Mouse (Mus musculus) neural tube, embryonic 14.5 days (tissue): Measurements from ENCODE around the gene Hps1. TPM values are rescaled to one million over a fixed set of nuclear protein-coding genes. Genes with fewer than 3 reads are reported as not detected.
A peak's percentile ranks its signal among the peaks of the same experiment; 100 is the strongest.

Source experiments
- ATAC-seq: fragments of 200-750 bp; cut with Nextera tagmentation; 2 replicates; pipeline ENCODE4 v1.8.0; 2017; ENCODE audit warnings: low read depth, mild to moderate bottlenecking, moderate TSS enrichment, moderate library complexity
- H3K27ac ChIP-seq: fragments of 300-500 bp; sonication (generic); 2 replicates; pipeline ENCODE4 v1.5.1; 2014; ENCODE audit warnings: low read depth, mild to moderate bottlenecking, control low read depth, low read length, moderate library complexity, mixed read lengths
- H3K27me3 ChIP-seq: fragments of 300-500 bp; sonication (generic); 2 replicates; pipeline ENCODE4 v1.6.1; 2014; ENCODE audit warnings: low read length; ENCODE audit not compliant: control insufficient read depth, insufficient read depth
- H3K36me3 ChIP-seq: fragments of 300-500 bp; sonication (generic); 2 replicates; pipeline ENCODE4 v1.6.1; 2014; ENCODE audit warnings: low read length, mixed read lengths; ENCODE audit not compliant: control insufficient read depth, insufficient read depth
- H3K4me1 ChIP-seq: fragments of 300-500 bp; sonication (generic); 2 replicates; pipeline ENCODE4 v1.6.1; 2014; ENCODE audit warnings: low read length; ENCODE audit not compliant: control insufficient read depth, insufficient read depth
- H3K4me2 ChIP-seq: fragments of 300-500 bp; sonication (generic); 2 replicates; pipeline ENCODE4 v1.6.1; 2014; ENCODE audit warnings: mild to moderate bottlenecking, low read depth, low read length, control low read depth
- H3K4me3 ChIP-seq: fragments of 300-500 bp; sonication (generic); 2 replicates; pipeline ENCODE4 v1.5.1; 2014; ENCODE audit warnings: low read depth, low read length, control low read depth, mixed read lengths
- H3K9ac ChIP-seq: fragments of 300-500 bp; sonication (generic); replicated peaks from 2 replicates; pipeline ENCODE4 v1.6.1; 2014; ENCODE audit warnings: low read depth, mild to moderate bottlenecking, control low read depth, low read length, mixed read lengths
- H3K9me3 ChIP-seq: fragments of 300-500 bp; sonication (generic); 2 replicates; pipeline ENCODE4 v1.6.1; 2016; ENCODE audit warnings: low read length; ENCODE audit not compliant: control insufficient read depth
- WGBS: fragments of 180-500 bp; shearing (Covaris S2); extraction: QIAGEN DNeasy Blood & Tissue Kit; methylation state at CpG from one replicate; pipeline ENCODE4 v1.1.7; 2014; 5-methylcytosine and 5-hydroxymethylcytosine counted together
- polyA plus RNA-seq: library from polyadenylated mRNA; unstranded; fragments of >200 nt; fragmentation: Nextera tagmentation; extraction: Ambion mirVana; gene quantifications from 2 replicates; pipeline ENCODE4 v1.2.1, GENCODE M21; 2014

The Hps1 gene
- polyA plus RNA-seq, 1 experiment from 2014 or later: 10.3 TPM

DNA sequence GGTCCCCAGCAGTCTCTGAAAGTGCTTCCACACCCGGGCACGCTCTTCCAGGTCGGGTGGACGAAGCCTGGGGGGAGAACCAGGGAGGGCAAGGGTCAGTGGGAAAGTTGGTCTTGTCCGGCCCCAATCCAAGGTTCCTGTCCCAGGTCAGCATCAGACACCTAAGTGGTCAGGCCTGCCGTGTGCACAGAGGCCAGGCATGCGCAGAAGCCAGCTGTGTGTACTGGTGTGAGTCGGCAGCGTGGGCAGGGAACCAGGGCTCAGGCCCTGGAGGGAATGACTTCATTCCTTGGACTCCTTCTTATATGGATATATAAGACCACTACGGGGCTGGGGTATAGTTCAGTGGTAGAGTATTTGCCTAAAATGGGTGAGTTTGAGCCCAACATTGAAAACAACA lies 10.1 kb downstream of the Hps1 start:
- Histone ChIP-seq H3K4me1 (no peaks in the 10 kb centered on the region), H3K36me3 (no peaks in the 10 kb centered on the region), H3K27ac (no peak overlapping the region), H3K9me3 (no peaks in the 10 kb centered on the region), H3K27me3 (no peaks in the 10 kb centered on the region), H3K9ac (no peak overlapping the region), H3K4me3 (no peak overlapping the region), H3K4me2 (no peak overlapping the region)
- 92% methylated on average over 10 of the region's 10 CpGs for WGBS
- ATAC-seq: no peak

DNA sequence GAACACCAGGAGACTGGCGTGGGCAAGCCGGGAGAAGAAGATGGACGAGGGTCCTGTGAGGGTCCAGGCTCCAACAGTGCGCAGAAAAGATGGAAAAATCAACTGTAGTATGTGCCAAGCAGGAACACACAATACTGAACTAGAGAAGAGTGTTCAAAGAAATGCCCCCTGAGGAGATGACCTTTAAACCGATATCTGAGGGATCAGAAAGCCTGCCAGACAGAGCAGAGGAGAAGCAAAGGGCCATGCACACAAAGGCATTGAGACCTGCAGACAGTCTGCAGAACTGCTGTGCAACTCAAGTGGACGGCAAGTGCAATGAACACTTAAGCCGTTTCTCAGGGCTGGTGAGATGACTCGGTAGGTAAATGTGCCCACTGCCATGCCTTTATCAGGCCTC lies 12.4 kb downstream of the Hps1 start:
- Histone ChIP-seq H3K9ac (no peak overlapping the region), H3K4me1 (no peaks in the 10 kb centered on the region), H3K4me2 (no peak overlapping the region), H3K27me3 (no peaks in the 10 kb centered on the region), H3K4me3 (no peak overlapping the region), H3K36me3 (no peaks in the 10 kb centered on the region), H3K27ac (no peak overlapping the region), H3K9me3 (no peaks in the 10 kb centered on the region)
- ATAC-seq: no peak
- WGBS: 54% methylated on average over 8 of the region's 8 CpGs

DNA sequence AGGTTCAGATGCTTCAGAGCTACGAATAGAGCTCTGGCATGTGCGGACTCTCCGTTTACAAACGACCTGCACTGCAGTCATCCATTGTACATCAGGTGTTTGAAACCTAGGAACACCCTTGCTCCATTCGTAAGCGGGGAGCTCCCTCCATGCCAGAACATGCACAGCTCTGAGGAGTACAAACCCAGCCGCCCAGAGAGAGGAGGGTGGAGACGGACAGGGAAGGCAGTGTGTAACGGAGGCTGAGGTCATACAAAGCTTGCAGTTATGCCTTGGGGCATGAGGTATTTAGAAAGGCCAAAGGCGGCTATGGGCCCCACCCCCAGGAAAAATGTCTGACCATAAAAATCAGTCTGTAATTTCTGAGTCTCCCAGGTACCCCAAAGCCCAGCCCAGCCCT lies 15.4 kb downstream of the Hps1 start:
- H3K27me3 ChIP-seq: no peaks in the 10 kb centered on the region
- H3K9ac ChIP-seq: no peak overlapping the region
- H3K36me3 ChIP-seq: no peaks in the 10 kb centered on the region
- 81% methylated on average over 10 of the region's 10 CpGs for WGBS
- H3K4me2 ChIP-seq: no peak overlapping the region
- no peak overlapping the region for H3K4me3 ChIP-seq
- ATAC-seq: no peak
- no peaks in the 10 kb centered on the region for H3K9me3 ChIP-seq
- no peak overlapping the region for H3K27ac ChIP-seq
- H3K4me1 ChIP-seq: no peaks in the 10 kb centered on the region

DNA sequence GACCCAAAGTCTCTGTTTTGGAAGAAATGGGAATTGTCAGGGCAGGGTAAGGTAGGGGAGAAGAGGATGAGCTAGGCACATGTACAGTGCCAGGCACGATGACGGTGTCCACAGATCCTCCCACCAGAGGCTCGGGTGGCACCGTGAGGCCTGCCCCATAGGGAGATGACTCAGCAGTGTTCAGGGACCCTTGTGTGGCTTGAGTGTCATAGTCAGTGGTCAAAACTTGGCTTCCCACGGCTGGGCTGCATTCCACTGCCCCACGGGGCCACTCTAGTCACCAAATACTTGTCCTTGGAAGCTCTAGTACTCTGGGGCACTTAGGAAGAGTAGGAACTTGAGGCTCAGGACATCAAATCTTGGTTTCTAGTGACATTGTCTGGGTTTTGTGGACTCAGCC lies 23.1 kb downstream of the Hps1 start:
- Histone ChIP-seq H3K9me3 (no peaks in the 10 kb centered on the region), H3K4me1 (peaks cover 4% of the 10 kb centered on the region; the same call in 1 of the 2 replicates), H3K4me3 (no peak overlapping the region), H3K27me3 (no peaks in the 10 kb centered on the region), H3K9ac (no peak overlapping the region), H3K4me2 (no peak overlapping the region), H3K27ac (no peak overlapping the region), H3K36me3 (no peaks in the 10 kb centered on the region)
- ATAC-seq: no peak
- WGBS: 87% methylated on average over 6 of the region's 6 CpGs

GRCm38 (mm10) chr19:42755148-42755870 lies 24.5 kb downstream of the Hps1 start:
- 72% methylated on average over 15 of the region's 15 CpGs for WGBS

DNA sequence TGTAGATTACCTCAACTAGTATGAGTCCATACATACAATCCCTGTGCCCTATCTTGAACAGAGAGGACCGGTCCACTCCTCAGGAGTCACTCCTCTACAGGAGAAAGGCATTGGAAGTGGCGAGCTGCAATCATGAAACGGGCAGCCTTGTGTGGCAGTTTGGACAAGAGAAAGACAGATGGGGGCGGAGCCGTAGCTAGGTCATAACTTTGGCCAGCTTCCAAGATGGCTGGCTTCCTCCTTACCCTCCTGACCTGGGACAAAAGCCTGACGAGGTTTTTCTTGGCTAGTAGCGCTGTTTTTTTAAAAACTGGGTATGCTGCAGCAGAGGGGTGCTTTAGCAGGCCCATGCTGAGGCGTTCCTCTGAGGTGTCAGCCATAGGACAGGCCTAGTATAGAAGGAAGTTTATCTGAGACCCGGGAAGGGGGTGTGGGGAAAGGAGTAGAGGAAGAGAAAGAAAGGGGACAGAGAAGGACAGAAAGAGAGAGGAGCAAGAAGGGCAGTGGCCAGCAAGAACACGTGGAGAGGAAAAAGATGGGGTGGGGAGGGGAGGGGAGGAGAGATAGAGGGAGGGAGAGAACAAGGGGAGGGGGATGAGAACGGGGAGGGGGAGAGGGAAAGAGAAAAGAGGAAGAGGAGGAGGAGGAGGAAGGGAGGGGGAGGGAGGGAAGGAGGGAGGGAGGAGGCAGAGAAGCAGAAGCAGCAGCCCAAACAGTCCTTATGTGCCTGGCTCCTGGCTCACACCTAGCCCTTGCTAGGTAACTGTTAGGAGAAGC lies 26.4 kb downstream of the Hps1 start:
- Histone ChIP-seq H3K27me3 (no peaks in the 10 kb centered on the region), H3K27ac (no peak overlapping the region), H3K9ac (no peak overlapping the region), H3K4me2 (peak overlapping the region; percentile 39), H3K9me3 (no peaks in the 10 kb centered on the region), H3K4me1 (peaks cover 4% of the 10 kb centered on the region; the same call in 1 of the 2 replicates), H3K4me3 (no peak overlapping the region), H3K36me3 (no peaks in the 10 kb centered on the region)
- 24% methylated on average over 11 of the region's 11 CpGs for WGBS
- ATAC-seq: peak; percentile 38; the same call in 1 of the 2 replicates

More at GRCm38 (mm10) chr19:42755148-42755870, 24.5 kb downstream of the Hps1 start:
- Histone ChIP-seq H3K4me1 (peaks cover 4% of the 10 kb centered on the region; the same call in 1 of the 2 replicates), H3K27ac (no peak overlapping the region), H3K4me3 (no peak overlapping the region), H3K27me3 (no peaks in the 10 kb centered on the region), H3K4me2 (no peak overlapping the region), H3K36me3 (no peaks in the 10 kb centered on the region), H3K9me3 (no peaks in the 10 kb centered on the region), H3K9ac (no peak overlapping the region)
- no peak for ATAC-seq

GRCm38 (mm10) chr19:42752363-42752931 lies 27.3 kb downstream of the Hps1 start, which contains the start of gene Pyroxd2:
Gene Pyroxd2 (minus strand): TSS chr19:42752775.
- no peaks in the 10 kb centered on the region for H3K27me3 ChIP-seq
- H3K4me2 ChIP-seq: peak within 1 kb of the TSS; percentile 39
- ATAC-seq: peak; percentile 85
- H3K27ac ChIP-seq: peak within 1 kb of the TSS; percentile 18; the same call in 1 of the 2 replicates
- H3K9me3 ChIP-seq: no peaks in the 10 kb centered on the region
- WGBS: 5% methylated on average over 22 of the region's 22 CpGs
- H3K9ac ChIP-seq: peak within 1 kb of the TSS; percentile 44; the same call in 1 of the 2 replicates
- H3K36me3 ChIP-seq: no peaks in the 10 kb centered on the region
- H3K4me1 ChIP-seq: peaks cover 4% of the 10 kb centered on the region; the same call in 1 of the 2 replicates
- peak within 1 kb of the TSS; percentile 15; the same call in 1 of the 2 replicates for H3K4me3 ChIP-seq

- no peaks in the 10 kb centered on the region for H3K9me3 ChIP-seq
- no peaks in the 10 kb centered on the region for H3K36me3 ChIP-seq
- ATAC-seq: no peak
- H3K4me3 ChIP-seq: no peak overlapping the region
- no peak overlapping the region for H3K27ac ChIP-seq
- H3K27me3 ChIP-seq: no peaks in the 10 kb centered on the region
- H3K4me2 ChIP-seq: no peak overlapping the region
- no peak overlapping the region for H3K9ac ChIP-seq
- H3K4me1 ChIP-seq: peaks cover 4% of the 10 kb centered on the region; the same call in 1 of the 2 replicates
- 79% methylated on average over 11 of the region's 11 CpGs for WGBS
Measured at GRCm38 (mm10) chr19:42750196-42750595, 29.6 kb downstream of the Hps1 start.
